Mouse (Mus musculus): ENCODE measurements around the gene 2810408A11Rik. TPM values are rescaled to one million over a fixed set of nuclear protein-coding genes. Genes with fewer than 3 reads are reported as not detected.
"Not testable (repeated sequence)": the region's sequence is repeated elsewhere in the genome, so short reads cannot be mapped to it uniquely, and the experiment has no call there.

2810408A11Rik gene
- total and polyA plus RNA-seq, 3 experiments = 0.81 to 1.3 TPM; not detected in 1

DNA sequence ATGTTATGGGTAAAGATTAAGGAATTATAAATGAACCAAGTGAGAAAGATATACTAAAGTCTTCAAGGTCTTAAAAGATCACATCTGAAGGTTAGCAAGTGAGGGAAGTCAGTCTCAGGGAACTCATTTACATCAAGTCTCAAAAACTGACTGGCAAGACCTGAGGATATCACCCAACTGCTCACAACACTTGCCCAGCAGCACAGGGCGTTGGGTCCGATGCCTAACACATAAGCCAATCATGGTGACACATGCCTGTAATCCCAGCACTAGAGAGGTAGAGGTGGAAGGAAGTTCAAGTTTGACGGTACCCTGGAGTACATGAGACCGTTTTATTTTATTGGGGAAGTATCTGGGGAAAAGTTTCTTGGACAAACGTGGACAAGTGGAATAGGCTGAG, 17.3 kb upstream of the 2810408A11Rik start:
- TF ChIP-seq JUND (IDR thresholded peaks at IDR 0.05; ENCODE audit: low read depth, low read length) (no peak), POLR2AphosphoS2 (IDR thresholded peaks at IDR 0.05; ENCODE audit: low read length) (peak; percentile 40; the same call in 1 of the 2 replicates), SIN3A (IDR thresholded peaks at IDR 0.05; ENCODE audit: low read length) (peak; percentile 46; the same call in 1 of the 2 replicates), CHD1 (IDR thresholded peaks at IDR 0.05; ENCODE audit: low read depth, low read length) (0 out of 2 replicates have a peak, but pooled peaks have one; percentile 84), RAD21 (IDR thresholded peaks at IDR 0.05; ENCODE audit: low read depth, low read length) (no peak)
- Histone ChIP-seq H3K36me3 (ENCODE audit: control insufficient read depth in 1 of 2, insufficient read depth in 2 of 2, low read length in 2 of 2) (peaks cover 22 to 57% of the 10 kb centered on the region in 2 experiments), H3K4me1 (ENCODE audit: control insufficient read depth in 1 of 2, insufficient read depth in 2 of 2, low read length in 2 of 2) (peaks cover 10 to 52% of the 10 kb centered on the region in 2 experiments), H3K27me3 (ENCODE audit: control insufficient read depth in 1 of 2, insufficient read depth in 2 of 2, low read length in 2 of 2) (no peaks in the 10 kb centered on the region), H3K4me3 (ENCODE audit: control insufficient read depth in 1 of 2, insufficient read depth in 1 of 2, low read depth in 2 of 2, low read length in 2 of 2) (peak overlapping the region in 1 of 2 experiments; percentile 73; a peak in 2 of 4 replicates), H3K9ac (ENCODE audit: control insufficient read depth, low read depth, low read length, poor library complexity, severe bottlenecking) (peak overlapping the region; percentile 83), H3K9me3 (replicated peaks; ENCODE audit: insufficient read depth, low read length) (no peaks in the 10 kb centered on the region), H3K27ac (ENCODE audit: control insufficient read depth, low read depth, low read length) (peak overlapping the region; percentile 50), H3K79me2 (ENCODE audit: control insufficient read depth, insufficient read depth, low read length, poor library complexity) (peaks cover 61% of the 10 kb centered on the region)
- DNase-seq (ENCODE audit: low read depth, low spot score) = no peak

DNA sequence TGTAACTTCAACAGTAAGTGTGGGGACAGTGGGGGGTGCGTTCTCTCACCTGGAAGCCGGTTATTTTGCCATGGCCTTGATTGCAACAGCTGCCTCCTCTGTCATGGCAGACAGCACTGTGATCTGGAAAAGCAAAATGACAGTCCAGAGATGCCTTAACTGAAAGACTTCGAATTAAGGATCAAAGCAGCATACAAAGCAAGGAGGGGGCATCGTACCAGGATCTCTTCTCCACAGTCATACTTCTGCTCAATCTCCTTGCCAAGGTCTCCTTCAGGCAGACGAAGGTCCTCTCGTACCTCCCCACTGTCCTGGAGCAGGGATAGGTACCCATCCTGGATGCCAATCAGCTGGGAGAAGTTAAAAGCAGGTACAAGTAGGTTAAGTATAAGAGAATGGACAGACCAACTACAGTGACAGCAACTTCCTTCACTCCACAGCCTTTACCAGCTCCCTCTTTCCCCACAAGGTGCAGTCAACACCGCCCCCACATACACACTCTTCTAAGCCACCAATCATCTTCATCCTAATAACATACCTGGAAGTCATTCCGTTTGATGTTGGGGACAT, 16.7 kb upstream of the 2810408A11Rik start:
- H3K4me1 ChIP-seq (ENCODE audit: control insufficient read depth in 1 of 2, insufficient read depth in 2 of 2, low read length in 2 of 2) = peaks cover 4 to 53% of the 10 kb centered on the region in 2 experiments
- H3K36me3 ChIP-seq (ENCODE audit: control insufficient read depth in 1 of 2, insufficient read depth in 2 of 2, low read length in 2 of 2) = peaks cover 22 to 52% of the 10 kb centered on the region in 2 experiments
- H3K79me2 ChIP-seq (ENCODE audit: control insufficient read depth, insufficient read depth, low read length, poor library complexity) = peaks cover 61% of the 10 kb centered on the region
- H3K27ac ChIP-seq (ENCODE audit: control insufficient read depth, low read depth, low read length) = peak overlapping the region; percentile 74
- H3K27me3 ChIP-seq (ENCODE audit: control insufficient read depth in 1 of 2, insufficient read depth in 2 of 2, low read length in 2 of 2) = no peaks in the 10 kb centered on the region
- peak overlapping the region; percentile 9; the same call in 1 of the 2 replicates for H3K9ac ChIP-seq (ENCODE audit: control insufficient read depth, low read depth, low read length, poor library complexity, severe bottlenecking)
- no peak overlapping the region for H3K4me3 ChIP-seq (ENCODE audit: control insufficient read depth in 1 of 2, insufficient read depth in 1 of 2, low read depth in 2 of 2, low read length in 2 of 2)
- DNase-seq (ENCODE audit: low read depth, low spot score) = no peak
- H3K9me3 ChIP-seq (replicated peaks; ENCODE audit: insufficient read depth, low read length) = no peaks in the 10 kb centered on the region
- TF ChIP-seq SIN3A (IDR thresholded peaks at IDR 0.05; ENCODE audit: low read length) (peak; percentile 34; the same call in 1 of the 2 replicates), CTCF (IDR thresholded peaks at IDR 0.05 in 2 of 3, conservative IDR thresholded peaks at IDR 0.05 in 1 of 3; ENCODE audit: control insufficient read depth in 1 of 3, insufficient read depth in 1 of 3, low read depth in 2 of 3, low read length in 3 of 3, poor library complexity in 1 of 3, severe bottlenecking in 1 of 3) (no peak), POLR2A (IDR thresholded peaks at IDR 0.05; ENCODE audit: control insufficient read depth in 1 of 2, insufficient read depth in 1 of 2, low read depth in 1 of 2, low read length in 2 of 2, poor library complexity in 1 of 2) (peak in 1 of 2 experiments; percentile 51; a peak in 2 of 4 replicates), ZMIZ1 (IDR thresholded peaks at IDR 0.05; ENCODE audit: low read depth, low read length) (0 out of 2 replicates have a peak, but pooled peaks have one; percentile 53)

DNA sequence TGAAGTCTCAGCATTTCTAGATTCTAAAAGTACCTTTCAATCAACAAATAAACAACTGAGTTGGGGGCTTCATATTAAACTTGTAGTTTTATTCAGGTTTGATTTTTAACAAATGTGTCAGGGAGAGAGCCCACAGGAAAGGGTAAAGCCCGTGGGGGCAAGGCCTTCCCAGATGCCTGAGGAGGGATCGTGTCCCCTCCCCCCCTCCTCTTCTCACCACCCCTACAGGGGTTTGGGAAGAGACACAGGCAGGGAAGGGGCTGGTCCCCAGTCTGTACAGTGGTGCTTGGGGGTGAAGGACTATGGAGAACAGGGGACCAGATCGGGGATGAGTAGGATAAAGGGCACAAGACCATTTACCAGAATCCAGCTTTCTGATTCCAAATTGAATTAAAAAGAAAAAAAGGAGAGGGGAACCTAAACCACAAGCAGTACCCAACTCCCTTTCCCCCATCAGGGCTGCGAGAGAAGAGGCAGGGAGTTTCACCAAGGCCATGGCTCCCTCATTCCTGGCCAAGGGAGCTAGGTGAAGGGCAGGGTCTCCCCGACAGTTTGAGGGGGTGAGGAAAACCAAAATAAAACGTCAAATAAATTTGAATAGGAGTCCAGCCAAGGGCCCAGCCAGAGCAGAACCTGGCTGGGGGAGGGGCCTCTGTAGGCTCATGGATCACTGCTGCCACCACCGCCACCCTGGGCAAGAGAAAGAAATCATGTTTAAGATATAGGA, 16.0 kb upstream of the 2810408A11Rik start:
- not testable (repeated sequence) for H3K9me3 ChIP-seq (replicated peaks; ENCODE audit: insufficient read depth, low read length); H3K27me3 ChIP-seq (ENCODE audit: control insufficient read depth in 1 of 2, insufficient read depth in 2 of 2, low read length in 2 of 2); H3K4me3 ChIP-seq (ENCODE audit: control insufficient read depth in 1 of 2, insufficient read depth in 1 of 2, low read depth in 2 of 2, low read length in 2 of 2)
- peak; percentile 46 for DNase-seq (ENCODE audit: low read depth, low spot score)
- Histone ChIP-seq H3K27ac (ENCODE audit: control insufficient read depth, low read depth, low read length) (peak overlapping the region; percentile 74), H3K36me3 (ENCODE audit: control insufficient read depth in 1 of 2, insufficient read depth in 2 of 2, low read length in 2 of 2) (peaks cover 22 to 51% of the 10 kb centered on the region in 2 experiments), H3K4me1 (ENCODE audit: control insufficient read depth in 1 of 2, insufficient read depth in 2 of 2, low read length in 2 of 2) (peaks cover 4 to 53% of the 10 kb centered on the region in 2 experiments), H3K79me2 (ENCODE audit: control insufficient read depth, insufficient read depth, low read length, poor library complexity) (peaks cover 61% of the 10 kb centered on the region), H3K9ac (ENCODE audit: control insufficient read depth, low read depth, low read length, poor library complexity, severe bottlenecking) (peak overlapping the region; percentile 19)
- TF ChIP-seq SMC3 (IDR thresholded peaks at IDR 0.05; ENCODE audit: low read depth, low read length) (0 out of 2 replicates have a peak, but pooled peaks have one; percentile 5), CHD1 (IDR thresholded peaks at IDR 0.05; ENCODE audit: low read depth, low read length) (peak; percentile 93)
